Mouse (Mus musculus) erythroblast, embryonic 14.5 days (primary cell): ENCODE data around the gene Mpp1.

Experiments
- GATA1 ChIP-seq: IDR thresholded peaks from 2 replicates; pipeline ENCODE4 v1.6.1; 2012; ENCODE audit warnings: low read length, inconsistent platforms, mixed read lengths
- TAL1 ChIP-seq: IDR thresholded peaks from 3 replicates; pipeline ENCODE4 v1.6.1; 2012; ENCODE audit warnings: low read length, inconsistent platforms, mixed read lengths

DNA sequence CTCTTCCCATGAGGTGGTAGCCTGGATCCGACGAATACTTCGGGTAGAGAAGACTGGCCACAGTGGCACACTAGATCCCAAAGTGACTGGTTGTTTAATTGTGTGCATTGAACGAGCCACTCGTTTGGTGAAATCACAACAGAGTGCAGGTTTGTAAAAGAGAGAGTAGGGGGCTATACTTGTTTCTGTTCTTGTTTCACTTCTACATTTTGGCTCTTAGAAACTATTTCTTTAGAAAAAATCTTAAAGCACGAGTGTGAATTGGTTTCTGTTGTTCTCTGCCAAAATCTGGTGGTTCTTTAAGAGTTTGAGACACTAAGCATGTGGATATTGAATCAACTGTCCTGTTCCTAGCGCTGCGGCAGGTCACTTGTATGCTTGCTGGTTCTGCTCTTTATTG lies 32.0 kb downstream of the Mpp1 start:
- TF ChIP-seq TAL1 (no peak), GATA1 (no peak)
